Comparison of ENCODE assay signal across 8 mouse cellular contexts in the genomic region with DNA sequence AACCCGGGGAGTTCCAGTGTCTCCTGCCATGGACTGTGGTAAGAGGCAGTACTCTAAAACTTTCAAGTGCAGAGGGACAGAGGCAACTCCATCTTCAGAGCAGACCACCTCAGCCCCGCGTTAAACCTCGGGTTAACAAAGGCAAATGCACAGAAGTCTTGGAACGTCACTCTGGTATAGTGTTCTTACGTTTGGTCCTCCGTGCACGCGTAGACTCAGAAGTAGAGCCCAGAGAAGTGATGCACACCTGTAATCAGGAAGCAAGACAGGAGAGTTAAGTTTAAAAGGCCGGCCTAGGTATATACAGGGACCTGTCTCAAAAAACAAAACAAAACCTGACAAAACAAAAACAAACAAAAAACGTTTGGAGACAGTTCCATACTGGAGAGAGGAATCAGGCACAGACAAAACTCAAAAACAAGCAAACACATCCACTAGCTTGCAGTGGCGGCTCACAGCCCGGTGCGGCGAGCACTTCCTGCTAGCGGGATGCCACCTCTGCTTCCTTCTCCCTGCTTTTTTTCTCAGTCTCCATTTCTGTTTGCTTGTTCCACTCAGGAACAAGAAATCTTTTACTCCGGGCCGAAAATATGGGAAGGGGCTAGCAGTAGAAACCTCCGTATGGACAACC. TPM values are rescaled to one million over a fixed set of nuclear protein-coding genes. Genes with fewer than 3 reads are reported as not detected.
DNase-seq lines count a peak whose midpoint lies in the region; ATAC-seq and TF ChIP-seq lines count a peak whose summit lies in the region.

No protein-coding gene starts in this region.

- peaks cover 32% of the 10 kb centered on the region for H3K9me3 ChIP-seq in forebrain, embryonic 13.5 days (replicated peaks)
- H3K9me3 ChIP-seq in lung, postnatal 0 days (ENCODE audit: low read length): peaks cover 7% of the 10 kb centered on the region

- WGBS in kidney, adult 2 months: 27% methylated on average over 19 of the region's 19 CpGs
- 4% methylated on average over 19 of the region's 19 CpGs for WGBS in bone marrow, adult 2 months
- WGBS in forebrain, embryonic 13.5 days: 6% methylated on average over 19 of the region's 19 CpGs
- WGBS in lung, postnatal 0 days: 15% methylated on average over 19 of the region's 19 CpGs
- WGBS in small intestine, adult 2 months: 8% methylated on average over 19 of the region's 19 CpGs

- no peaks in the 10 kb centered on the region for H3K36me3 ChIP-seq in kidney, adult 2 months (ENCODE audit: control insufficient read depth, insufficient read depth, low read length)
- peaks cover 37% of the 10 kb centered on the region for H3K36me3 ChIP-seq in forebrain, embryonic 13.5 days (ENCODE audit: poor library complexity, severe bottlenecking)
- H3K36me3 ChIP-seq in lung, postnatal 0 days (ENCODE audit: insufficient read depth, low read length): no peaks in the 10 kb centered on the region
- H3K36me3 ChIP-seq in small intestine, adult 2 months (ENCODE audit: control insufficient read depth, insufficient read depth, low read length): no peaks in the 10 kb centered on the region

- no peak for TF ChIP-seq POLR2A in kidney, adult 2 months (IDR thresholded peaks at IDR 0.05; ENCODE audit: low read depth, low read length)
- no peak for TF ChIP-seq POLR2A in bone marrow, adult 2 months (IDR thresholded peaks at IDR 0.05; ENCODE audit: borderline replicate concordance, control insufficient read depth, low read depth, low read length)
- TF ChIP-seq POLR2A in small intestine, adult 2 months (IDR thresholded peaks at IDR 0.05; ENCODE audit: low read depth, low read length): no peak

- ATAC-seq in forebrain, embryonic 13.5 days: no peak
- no peak for ATAC-seq in lung, postnatal 0 days

- H3K4me1 ChIP-seq in kidney, adult 2 months (ENCODE audit: control insufficient read depth, insufficient read depth, low read length): 0 out of 2 replicates have a peak, but pooled peaks cover 4% of the 10 kb centered on the region
- no peaks in the 10 kb centered on the region for H3K4me1 ChIP-seq in bone marrow, adult 2 months (ENCODE audit: control insufficient read depth, insufficient read depth, low read length)
- peaks cover 26% of the 10 kb centered on the region for H3K4me1 ChIP-seq in forebrain, embryonic 13.5 days
- no peaks in the 10 kb centered on the region for H3K4me1 ChIP-seq in lung, postnatal 0 days (ENCODE audit: insufficient read depth, low read depth, low read length)
- peaks cover 10% of the 10 kb centered on the region; the same call in 1 of the 2 replicates for H3K4me1 ChIP-seq in small intestine, adult 2 months (ENCODE audit: control insufficient read depth, insufficient read depth, insufficient read length, low read length)

- no peaks in the 10 kb centered on the region for H3K27me3 ChIP-seq in kidney, adult 2 months (replicated peaks; ENCODE audit: control insufficient read depth, insufficient read depth, low read length)
- H3K27me3 ChIP-seq in forebrain, embryonic 13.5 days: no peaks in the 10 kb centered on the region
- H3K27me3 ChIP-seq in lung, postnatal 0 days (replicated peaks; ENCODE audit: insufficient read depth, low read length): no peaks in the 10 kb centered on the region
- H3K27me3 ChIP-seq in small intestine, adult 2 months (ENCODE audit: control insufficient read depth, insufficient read depth, low read length): no peaks in the 10 kb centered on the region

- DNase-seq in kidney, adult 2 months: peak; percentile 25
- no peak for DNase-seq in kidney, postnatal 25 days
- DNase-seq in induced T-regulatory cell, adult 2 months (ENCODE audit: low read depth): peak; percentile 80
- DNase-seq in lung, postnatal 0 days (ENCODE audit: low spot score): peak; percentile 46
- DNase-seq in layer of hippocampus, adult 9-11 months: no peak

- no peak overlapping the region for H3K27ac ChIP-seq in kidney, adult 2 months (ENCODE audit: insufficient read depth, low read depth, low read length)
- H3K27ac ChIP-seq in bone marrow, adult 2 months (ENCODE audit: control insufficient read depth, insufficient read depth, low read depth, low read length, poor library complexity): peak overlapping the region; percentile 22
- peak overlapping the region; percentile 81 for H3K27ac ChIP-seq in forebrain, embryonic 13.5 days
- H3K27ac ChIP-seq in lung, postnatal 0 days (ENCODE audit: low read length): peak overlapping the region; percentile 71
- H3K27ac ChIP-seq in small intestine, adult 2 months (ENCODE audit: insufficient read depth, low read depth, low read length): peak overlapping the region; percentile 17; the same call in 1 of the 2 replicates

- no peak for TF ChIP-seq EP300 in lung, postnatal 0 days (IDR thresholded peaks at IDR 0.05)

- peak overlapping the region; percentile 48 for H3K4me3 ChIP-seq in kidney, adult 2 months (ENCODE audit: insufficient read depth, low read depth, low read length)
- peak overlapping the region; percentile 56 for H3K4me3 ChIP-seq in bone marrow, adult 2 months (replicated peaks; ENCODE audit: control insufficient read depth, low read depth, low read length)
- H3K4me3 ChIP-seq in forebrain, embryonic 13.5 days: peak overlapping the region; percentile 63
- peak overlapping the region; percentile 43 for H3K4me3 ChIP-seq in lung, postnatal 0 days (ENCODE audit: low read depth, low read length)
- H3K4me3 ChIP-seq in small intestine, adult 2 months (ENCODE audit: low read depth, low read length): peak overlapping the region; percentile 57

- peak overlapping the region; percentile 72 for H3K4me2 ChIP-seq in forebrain, embryonic 13.5 days
- peak overlapping the region; percentile 70 for H3K4me2 ChIP-seq in lung, postnatal 0 days (replicated peaks; ENCODE audit: low read depth, low read length)

- no peak for TF ChIP-seq CTCF in kidney, adult 2 months (conservative IDR thresholded peaks at IDR 0.05; ENCODE audit: insufficient read depth, insufficient read length, low read depth, low read length)
- no peak for TF ChIP-seq CTCF in bone marrow, adult 2 months (IDR thresholded peaks at IDR 0.05; ENCODE audit: control insufficient read depth, insufficient read depth, low read length)
- TF ChIP-seq CTCF in lung, postnatal 0 days (IDR thresholded peaks at IDR 0.05): no peak
- TF ChIP-seq CTCF in small intestine, adult 2 months (IDR thresholded peaks at IDR 0.05; ENCODE audit: extremely low read depth, insufficient read length, insufficient replicate concordance, low read depth, low read length): no peak

- H3K9ac ChIP-seq in forebrain, embryonic 13.5 days: peak overlapping the region; percentile 55
- H3K9ac ChIP-seq in lung, postnatal 0 days (replicated peaks; ENCODE audit: low read depth): 0 out of 2 replicates have a peak overlapping the region, but pooled peaks have one; percentile 10

RNA-seq across cellular contexts. Expression of a gene that starts 5.5 kb away (rescaled TPM):
- polyA plus RNA-seq in kidney, adult 2 months (2012; rRNA removed): 20.0 and 21.7 TPM in 2 replicates
- polyA plus RNA-seq in bone marrow, adult 2 months (2011; ENCODE audit: insufficient read depth, insufficient read length, low replicate concordance, missing spikeins): 11.3 and 19.3 TPM in 2 replicates
- polyA plus RNA-seq in forebrain, embryonic 13.5 days (2015; fragmentation: Nextera tagmentation; extraction: Ambion mirVana): 68.2 and 75.1 TPM in 2 replicates
- 30.6 and 31.4 TPM in 2 replicates for polyA plus RNA-seq in lung, postnatal 0 days (2015; fragmentation: Nextera tagmentation; extraction: Ambion mirVana)
- polyA plus RNA-seq in small intestine, adult 2 months (2012; rRNA removed): 12.5 and 12.6 TPM in 2 replicates

RNA-seq across cellular contexts. Expression of a gene that starts 5.6 kb away (rescaled TPM):
- polyA plus RNA-seq in kidney, adult 2 months (2012; rRNA removed): 64.7 and 71.4 TPM in 2 replicates
- 10.4 and 14.5 TPM in 2 replicates for polyA plus RNA-seq in bone marrow, adult 2 months (2011; ENCODE audit: insufficient read depth, insufficient read length, low replicate concordance, missing spikeins)
- polyA plus RNA-seq in forebrain, embryonic 13.5 days (2015; fragmentation: Nextera tagmentation; extraction: Ambion mirVana): 66.7 and 67.0 TPM in 2 replicates
- 39.9 and 41.6 TPM in 2 replicates for polyA plus RNA-seq in lung, postnatal 0 days (2015; fragmentation: Nextera tagmentation; extraction: Ambion mirVana)
- 19.3 and 45.4 TPM in 2 replicates for polyA plus RNA-seq in small intestine, adult 2 months (2012; rRNA removed)

RNA-seq across cellular contexts. Expression of a gene that starts 25.6 kb away (rescaled TPM):
- 42.4 and 44.6 TPM in 2 replicates for polyA plus RNA-seq in kidney, adult 2 months (2012; rRNA removed)
- 54.1 and 93.0 TPM in 2 replicates for polyA plus RNA-seq in bone marrow, adult 2 months (2011; ENCODE audit: insufficient read depth, insufficient read length, low replicate concordance, missing spikeins)
- 3.6 and 5.8 TPM in 2 replicates for polyA plus RNA-seq in forebrain, embryonic 13.5 days (2015; fragmentation: Nextera tagmentation; extraction: Ambion mirVana)
- polyA plus RNA-seq in lung, postnatal 0 days (2015; fragmentation: Nextera tagmentation; extraction: Ambion mirVana): 36.0 and 39.8 TPM in 2 replicates
- polyA plus RNA-seq in small intestine, adult 2 months (2012; rRNA removed): 242 and 351 TPM in 2 replicates

Comparison
In these comparisons a context has a peak if more than half of its experiments do, and no peak if none do; other contexts are left out.
1. DNase-seq: peak in kidney, adult 2 months (single experiment), induced T-regulatory cell, adult 2 months (single experiment) and lung, postnatal 0 days (single experiment); none in kidney, postnatal 25 days (0 of 2) and layer of hippocampus, adult 9-11 months (single experiment).
2. Peak in every context shown above with its lines, with median percentiles within 50 percentile points of each other: H3K4me3 ChIP-seq.